Mouse (Mus musculus) stomach, embryonic 16.5 days (tissue): ENCODE data around the gene Gpcpd1. TPM values are rescaled to one million over a fixed set of nuclear protein-coding genes. Genes with fewer than 3 reads are reported as not detected.

Experiments
- ATAC-seq: fragments of 200-750 bp; cut with Nextera tagmentation; 2 replicates; pipeline ENCODE4 v1.8.0; 2017; ENCODE audit warnings: moderate number of reproducible peaks, moderate TSS enrichment; ENCODE audit not compliant: insufficient read depth, low FRiP score
- H3K27ac ChIP-seq: fragments of 300-500 bp; sonication (generic); 2 replicates; pipeline ENCODE4 v1.5.1; 2014; ENCODE audit warnings: low read length
- H3K27me3 ChIP-seq: fragments of 300-500 bp; sonication (generic); 2 replicates; pipeline ENCODE4 v1.6.1; 2014; ENCODE audit warnings: low read length, control low read depth, mixed read lengths; ENCODE audit not compliant: control insufficient read depth, insufficient read depth
- H3K36me3 ChIP-seq: fragments of 300-500 bp; sonication (generic); 2 replicates; pipeline ENCODE4 v1.6.1; 2014; ENCODE audit warnings: low read length; ENCODE audit not compliant: control insufficient read depth, insufficient read depth
- H3K4me1 ChIP-seq: fragments of 300-500 bp; sonication (generic); 2 replicates; pipeline ENCODE4 v1.6.1; 2014; ENCODE audit warnings: low read length, control low read depth, mixed read lengths; ENCODE audit not compliant: control insufficient read depth, insufficient read depth
- H3K4me2 ChIP-seq: fragments of 300-500 bp; sonication (generic); 2 replicates; pipeline ENCODE4 v1.6.1; 2014; ENCODE audit warnings: low read depth, low read length, mixed read lengths
- H3K4me3 ChIP-seq: fragments of 300-500 bp; sonication (generic); replicated peaks from 2 replicates; pipeline ENCODE4 v1.5.1; 2014; ENCODE audit warnings: mild to moderate bottlenecking, low read length
- H3K9ac ChIP-seq: fragments of 300-500 bp; sonication (generic); 2 replicates; pipeline ENCODE4 v1.6.1; 2014; ENCODE audit warnings: low read length
- H3K9me3 ChIP-seq: fragments of 300-500 bp; sonication (generic); replicated peaks from 2 replicates; pipeline ENCODE4 v1.6.1; 2016; ENCODE audit warnings: low read length, control low read depth; ENCODE audit not compliant: control insufficient read depth
- WGBS: fragments of 180-500 bp; shearing (Covaris S2); extraction: QIAGEN DNeasy Blood & Tissue Kit; methylation state at CpG from one replicate; pipeline ENCODE4 v1.1.7; 2014; 5-methylcytosine and 5-hydroxymethylcytosine counted together
- polyA plus RNA-seq: library from polyadenylated mRNA; unstranded; fragments of >200 nt; fragmentation: Nextera tagmentation; extraction: Ambion mirVana; gene quantifications from 2 replicates; pipeline ENCODE4 v1.2.1, GENCODE M21; 2015

The Gpcpd1 gene
- polyA plus RNA-seq, 1 experiment from 2014 or later = 30.3 TPM

GRCm38 (mm10) chr2:132516130-132517030 lies 71.1 kb downstream of the Gpcpd1 start:
- no peaks in the 10 kb centered on the region for H3K27me3 ChIP-seq
- H3K36me3 ChIP-seq = no peaks in the 10 kb centered on the region
- peak; percentile 31; the same call in 1 of the 2 replicates for ATAC-seq
- H3K27ac ChIP-seq = no peak overlapping the region
- no peak overlapping the region for H3K4me3 ChIP-seq
- no peaks in the 10 kb centered on the region for H3K9me3 ChIP-seq
- H3K4me2 ChIP-seq = no peak overlapping the region
- no peak overlapping the region for H3K9ac ChIP-seq
- WGBS = 30% methylated on average over 16 of the region's 16 CpGs
- no peaks in the 10 kb centered on the region for H3K4me1 ChIP-seq

- no peak overlapping the region for H3K9ac ChIP-seq
- H3K9me3 ChIP-seq = no peaks in the 10 kb centered on the region
- H3K4me3 ChIP-seq = no peak overlapping the region
- no peaks in the 10 kb centered on the region for H3K27me3 ChIP-seq
- WGBS = 81% methylated on average over 13 of the region's 13 CpGs
- no peak overlapping the region for H3K27ac ChIP-seq
- H3K4me1 ChIP-seq = no peaks in the 10 kb centered on the region
- H3K36me3 ChIP-seq = no peaks in the 10 kb centered on the region
- no peak for ATAC-seq
- H3K4me2 ChIP-seq = no peak overlapping the region
Observed at GRCm38 (mm10) chr2:132515607-132516006, 71.9 kb downstream of the Gpcpd1 start.

GRCm38 (mm10) chr2:132515076-132515475 lies 72.5 kb downstream of the Gpcpd1 start:
- Histone ChIP-seq H3K4me1 (no peaks in the 10 kb centered on the region), H3K36me3 (no peaks in the 10 kb centered on the region), H3K27ac (no peak overlapping the region), H3K4me2 (no peak overlapping the region), H3K4me3 (no peak overlapping the region), H3K9me3 (no peaks in the 10 kb centered on the region), H3K9ac (no peak overlapping the region), H3K27me3 (no peaks in the 10 kb centered on the region)
- 86% methylated on average over 14 of the region's 14 CpGs for WGBS
- ATAC-seq = no peak

- no peak overlapping the region for H3K27ac ChIP-seq
- ATAC-seq = no peak
- H3K4me3 ChIP-seq = no peak overlapping the region
- no peak overlapping the region for H3K9ac ChIP-seq
- H3K27me3 ChIP-seq = no peaks in the 10 kb centered on the region
- H3K4me1 ChIP-seq = no peaks in the 10 kb centered on the region
- H3K4me2 ChIP-seq = no peak overlapping the region
- 43% methylated on average over 6 of the region's 6 CpGs for WGBS
- H3K9me3 ChIP-seq = no peaks in the 10 kb centered on the region
- H3K36me3 ChIP-seq = no peaks in the 10 kb centered on the region
Observed at GRCm38 (mm10) chr2:132514353-132514752, 73.2 kb downstream of the Gpcpd1 start.

- no peak for ATAC-seq
- 60% methylated on average over 12 of the region's 12 CpGs for WGBS
- Histone ChIP-seq H3K4me3 (no peak overlapping the region), H3K4me1 (no peaks in the 10 kb centered on the region), H3K36me3 (no peaks in the 10 kb centered on the region), H3K27ac (no peak overlapping the region), H3K27me3 (no peaks in the 10 kb centered on the region), H3K4me2 (no peak overlapping the region), H3K9ac (no peak overlapping the region), H3K9me3 (no peaks in the 10 kb centered on the region)
Observed at GRCm38 (mm10) chr2:132513371-132514181, 74.0 kb downstream of the Gpcpd1 start.

GRCm38 (mm10) chr2:132512977-132513351 lies 74.6 kb downstream of the Gpcpd1 start:
- WGBS = 70% methylated on average over 11 of the region's 11 CpGs
- Histone ChIP-seq H3K9me3 (no peaks in the 10 kb centered on the region), H3K9ac (0 out of 2 replicates have a peak overlapping the region, but pooled peaks have one; percentile 23), H3K27ac (no peak overlapping the region), H3K4me2 (no peak overlapping the region), H3K36me3 (no peaks in the 10 kb centered on the region), H3K4me1 (no peaks in the 10 kb centered on the region), H3K4me3 (no peak overlapping the region), H3K27me3 (no peaks in the 10 kb centered on the region)
- no peak for ATAC-seq

GRCm38 (mm10) chr2:132512051-132512976 lies 75.2 kb downstream of the Gpcpd1 start:
- Histone ChIP-seq H3K4me1 (no peaks in the 10 kb centered on the region), H3K36me3 (no peaks in the 10 kb centered on the region), H3K27ac (no peak overlapping the region), H3K9me3 (no peaks in the 10 kb centered on the region), H3K27me3 (no peaks in the 10 kb centered on the region), H3K4me2 (no peak overlapping the region), H3K4me3 (no peak overlapping the region), H3K9ac (0 out of 2 replicates have a peak overlapping the region, but pooled peaks have one; percentile 23)
- no peak for ATAC-seq
- WGBS = 31% methylated on average over 19 of the region's 19 CpGs

GRCm38 (mm10) chr2:132511011-132511818 lies 76.3 kb downstream of the Gpcpd1 start:
- WGBS = 75% methylated on average over 5 of the region's 7 CpGs

More at GRCm38 (mm10) chr2:132511011-132511818, 76.3 kb downstream of the Gpcpd1 start:
- Histone ChIP-seq H3K36me3 (no peaks in the 10 kb centered on the region), H3K4me1 (no peaks in the 10 kb centered on the region), H3K4me3 (no peak overlapping the region), H3K9ac (no peak overlapping the region), H3K27me3 (no peaks in the 10 kb centered on the region), H3K27ac (no peak overlapping the region), H3K4me2 (no peak overlapping the region), H3K9me3 (no peaks in the 10 kb centered on the region)
- ATAC-seq = no peak
